Mouse (Mus musculus): ENCODE results near the gene Mogs.

Gene Mogs

GRCm38 (mm10) chr6:83115011-83115671, at the start of gene Mogs:
TSS of gene Mogs (plus strand) at chr6:83115496.
- DNase-seq, result peak; percentile 91

- DNase-seq, result no peak
Measured at GRCm38 (mm10) chr6:83065995-83066394, 49.3 kb upstream of the Mogs start.

GRCm38 (mm10) chr6:83066441-83066840, 48.9 kb upstream of the Mogs start:
- DNase-seq, result no peak

- no peak for DNase-seq
Measured at GRCm38 (mm10) chr6:83068221-83068620, 47.1 kb upstream of the Mogs start.

GRCm38 (mm10) chr6:83068706-83069487, 46.4 kb upstream of the Mogs start:
- DNase-seq, result no peak

- no peak for DNase-seq
Measured at GRCm38 (mm10) chr6:83069488-83070246, 45.6 kb upstream of the Mogs start.

- no peak for DNase-seq
Measured at GRCm38 (mm10) chr6:83070247-83070310, 45.2 kb upstream of the Mogs start, which contains the start of gene Tlx2. TSS of gene Tlx2 (minus strand) at chr6:83070293.

GRCm38 (mm10) chr6:83070311-83071219, 44.7 kb upstream of the Mogs start:
- no peak for DNase-seq

GRCm38 (mm10) chr6:83071220-83071619, 44.1 kb upstream of the Mogs start:
- no peak for DNase-seq

- no peak for DNase-seq
Measured at GRCm38 (mm10) chr6:83074979-83075378, 40.3 kb upstream of the Mogs start.

- DNase-seq, result peak; percentile 67
Measured at GRCm38 (mm10) chr6:83077630-83078323, 37.5 kb upstream of the Mogs start, which contains the start of gene Pcgf1. TSS of gene Pcgf1 (plus strand) at chr6:83077869.

- peak; percentile 98 for DNase-seq
Measured at GRCm38 (mm10) chr6:83078324-83078858, 36.9 kb upstream of the Mogs start.

GRCm38 (mm10) chr6:83080210-83080609, 35.1 kb upstream of the Mogs start:
- no peak for DNase-seq

GRCm38 (mm10) chr6:83083497-83083896, 31.8 kb upstream of the Mogs start:
- no peak for DNase-seq

GRCm38 (mm10) chr6:83084477-83084876, 30.8 kb upstream of the Mogs start:
- no peak for DNase-seq

- DNase-seq, result no peak
Measured at GRCm38 (mm10) chr6:83086121-83087035, 28.9 kb upstream of the Mogs start, which contains the start of gene Lbx2. TSS of gene Lbx2 (plus strand) at chr6:83086367.

- no peak for DNase-seq
Measured at GRCm38 (mm10) chr6:83087205-83087925, 27.9 kb upstream of the Mogs start.

GRCm38 (mm10) chr6:83087926-83088260, 27.4 kb upstream of the Mogs start:
- no peak for DNase-seq

GRCm38 (mm10) chr6:83092416-83093127, 22.7 kb upstream of the Mogs start:
- no peak for DNase-seq

- DNase-seq, result no peak
Measured at GRCm38 (mm10) chr6:83095968-83096367, 19.3 kb upstream of the Mogs start.

Data from layer of hippocampus, adult 9-11 months (tissue).